Mouse (Mus musculus): Measurements from ENCODE around the gene St6galnac3.

DNA sequence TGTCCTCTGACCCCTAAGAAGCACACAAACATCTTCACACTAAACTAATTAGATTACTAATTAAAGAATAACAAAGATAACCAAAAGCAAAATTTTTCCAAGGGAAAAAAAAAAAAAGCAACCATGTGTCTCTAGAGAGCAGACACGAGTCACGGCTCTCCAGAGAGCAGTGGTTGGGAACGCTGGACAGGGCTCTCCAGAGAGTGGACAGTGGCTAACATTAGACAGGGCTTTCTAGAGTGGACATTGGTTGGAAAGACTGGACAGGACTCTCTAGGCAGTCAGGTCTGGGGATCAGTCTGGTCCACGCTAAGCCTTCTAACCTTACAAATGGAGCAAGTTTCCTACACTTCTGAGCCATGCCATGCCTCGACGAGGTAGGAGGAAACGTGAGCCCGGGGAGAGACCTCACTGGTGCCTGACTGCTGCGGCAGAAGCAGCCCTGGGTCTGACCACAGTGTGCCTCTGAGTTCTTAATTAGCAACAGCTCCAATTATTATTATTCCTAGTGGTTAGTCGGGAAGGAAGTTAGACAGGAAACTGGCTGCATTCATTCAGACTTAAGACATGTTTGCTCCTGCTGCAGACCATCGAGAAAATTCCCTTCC is 32.7 kb downstream of the St6galnac3 start:
- TF ChIP-seq POLR2A (IDR thresholded peaks at IDR 0.05; ENCODE audit: extremely low read depth, insufficient read depth, low read length) (no peak), CTCF (IDR thresholded peaks at IDR 0.05; ENCODE audit: extremely low read depth, insufficient read depth, low read length) (no peak)
